Mouse (Mus musculus) cerebellum, adult 2 months (tissue): ENCODE data around the gene Zbtb18.

Source experiments
- CTCF ChIP-seq: fragments of 200-500 bp; IDR thresholded peaks from 2 replicates; pipeline ENCODE4 v1.5.1; 2011; ENCODE audit warnings: low read depth, mild to moderate bottlenecking, control low read depth, low read length, moderate library complexity, borderline replicate concordance; ENCODE audit not compliant: insufficient read depth
- POLR2A ChIP-seq: fragments of 200-500 bp; IDR thresholded peaks from 2 replicates; pipeline ENCODE4 v1.6.1; 2011; ENCODE audit warnings: low read length, control low read depth, borderline replicate concordance; ENCODE audit not compliant: insufficient read depth

DNA sequence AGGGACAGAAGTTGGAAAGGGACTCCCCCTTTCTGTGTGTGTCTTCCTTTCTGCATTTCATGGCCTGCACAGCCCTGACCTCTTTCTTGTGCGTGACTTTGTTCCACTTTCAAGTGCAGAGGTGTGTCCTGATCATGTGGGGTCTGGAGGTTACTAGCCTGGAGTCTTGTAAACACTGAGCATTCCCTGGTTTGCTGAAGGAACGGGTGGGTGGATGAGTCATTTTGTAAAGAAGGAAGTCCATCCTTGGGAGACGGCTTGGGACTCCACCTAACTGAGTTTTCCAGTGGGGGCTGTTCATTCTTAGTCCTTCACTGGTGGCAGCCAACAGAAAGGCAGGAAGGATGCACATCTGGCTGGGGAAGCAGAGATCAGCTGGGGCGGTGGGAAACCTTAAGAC lies 27.9 kb downstream of the Zbtb18 start:
- TF ChIP-seq POLR2A = no peak
- TF ChIP-seq CTCF = no peak
